In the genomic region with DNA sequence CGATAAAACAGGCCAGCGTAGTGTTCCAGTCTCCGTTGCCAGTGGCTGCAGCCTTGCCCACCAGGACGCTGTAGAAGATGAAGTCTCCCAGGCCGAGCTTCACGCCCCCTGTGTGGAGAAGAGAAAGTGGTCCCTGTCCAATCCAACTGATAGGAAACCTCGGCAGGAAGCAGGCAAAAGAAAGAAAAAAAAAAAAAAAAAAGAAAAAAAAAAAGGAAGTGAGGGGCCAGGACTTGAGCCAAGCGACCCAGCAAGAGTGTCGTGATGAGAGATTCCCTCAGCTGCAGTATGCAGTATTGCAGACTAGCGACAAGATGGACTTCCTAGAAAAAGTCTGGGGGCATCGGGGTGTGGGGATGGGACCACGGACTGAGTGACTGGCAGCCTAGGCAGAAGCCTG, we compare ENCODE assay signal across 24 mouse cellular contexts. TPM values are rescaled to one million over a fixed set of nuclear protein-coding genes. Genes with fewer than 3 reads are reported as not detected.
DNase-seq lines count a peak whose midpoint lies in the region; ATAC-seq and TF ChIP-seq lines count a peak whose summit lies in the region.
"Had no signal": no experiment of that assay in that cellular context is flagged by ENCODE, and none has a peak within 500 bp of the region (broad histone marks: within the 10 kb centered on the region; RNA-seq: fewer than 3 reads in every experiment).

No protein-coding gene starts in this region.

- no peak for TF ChIP-seq RAD21 in MEL (IDR thresholded peaks at IDR 0.05; ENCODE audit: low read depth, low read length)

- no peak for DNase-seq in liver, adult 2 months (ENCODE audit: extremely low read depth, low read depth, low spot score)
- peak; percentile 28 for DNase-seq in MEL (ENCODE audit: low read depth, low spot score)
- no peak for DNase-seq in heart, adult 18-20 months
- DNase-seq: adrenal gland, adult 8-10 months; adrenal gland, postnatal 14 days; adrenal gland, postnatal 36 days; cerebellum, adult 11-12 months; cerebellum, adult 2 months; cerebellum, adult 9-10 months; cerebellum, postnatal 10 days; cerebellum, postnatal 25 days; embryo, embryonic 11 days had no signal

- peak overlapping the region; percentile 58 for H3K4me3 ChIP-seq in liver, adult 2 months (ENCODE audit: insufficient read depth, low read depth, low read length)
- H3K4me3 ChIP-seq in liver, embryonic 12.5 days: no peak overlapping the region
- no peak overlapping the region for H3K4me3 ChIP-seq in MEL (ENCODE audit: control insufficient read depth in 1 of 2, insufficient read depth in 1 of 2, low read depth in 2 of 2, low read length in 2 of 2)
- H3K4me3 ChIP-seq in kidney, embryonic 14.5 days (ENCODE audit: low read length): no peak overlapping the region
- H3K4me3 ChIP-seq: embryonic facial prominence, embryonic 13.5 days; embryonic facial prominence, embryonic 15.5 days; erythroblast, embryonic 14.5 days; forebrain, embryonic 10.5 days; forebrain, embryonic 12.5 days had no signal

- TF ChIP-seq CTCF in liver, adult 2 months (IDR thresholded peaks at IDR 0.05; ENCODE audit: low read depth, low read length): no peak
- TF ChIP-seq CTCF in MEL (IDR thresholded peaks at IDR 0.05 in 2 of 3, conservative IDR thresholded peaks at IDR 0.05 in 1 of 3; ENCODE audit: control insufficient read depth in 1 of 3, insufficient read depth in 1 of 3, low read depth in 2 of 3, low read length in 3 of 3, poor library complexity in 1 of 3, severe bottlenecking in 1 of 3): no peak

- H3K27ac ChIP-seq in liver, adult 2 months (replicated peaks; ENCODE audit: insufficient read depth, low read depth, low read length): peak overlapping the region; percentile 90
- H3K27ac ChIP-seq in liver, embryonic 12.5 days: no peak overlapping the region
- H3K27ac ChIP-seq in MEL (ENCODE audit: control insufficient read depth, low read depth, low read length): no peak overlapping the region
- H3K27ac ChIP-seq in kidney, embryonic 14.5 days (ENCODE audit: low read depth, low read length): no peak overlapping the region
- H3K27ac ChIP-seq: embryonic facial prominence, embryonic 13.5 days; embryonic facial prominence, embryonic 15.5 days; forebrain, embryonic 10.5 days; forebrain, embryonic 12.5 days had no signal

- no peak overlapping the region for H3K4me2 ChIP-seq in liver, embryonic 12.5 days
- H3K4me2 ChIP-seq in kidney, embryonic 14.5 days (replicated peaks; ENCODE audit: low read depth, low read length): no peak overlapping the region
- H3K4me2 ChIP-seq: embryonic facial prominence, embryonic 13.5 days; embryonic facial prominence, embryonic 15.5 days; forebrain, embryonic 12.5 days had no signal

- H3K9ac ChIP-seq in liver, adult 2 months (ENCODE audit: low read depth, low read length): peak overlapping the region; percentile 73
- no peak overlapping the region for H3K9ac ChIP-seq in liver, embryonic 12.5 days
- no peak overlapping the region for H3K9ac ChIP-seq in MEL (ENCODE audit: control insufficient read depth, low read depth, low read length, poor library complexity, severe bottlenecking)
- no peak overlapping the region for H3K9ac ChIP-seq in kidney, embryonic 14.5 days (ENCODE audit: low read depth, low read length)
- H3K9ac ChIP-seq: embryonic facial prominence, embryonic 13.5 days; embryonic facial prominence, embryonic 15.5 days; forebrain, embryonic 12.5 days had no signal

- peaks cover 8% of the 10 kb centered on the region for H3K36me3 ChIP-seq in liver, adult 2 months (ENCODE audit: control insufficient read depth, insufficient read depth, low read length)
- peaks cover 41% of the 10 kb centered on the region for H3K36me3 ChIP-seq in liver, embryonic 12.5 days
- peaks cover 0 to 2% of the 10 kb centered on the region in 2 experiments; a peak in 2 of 4 replicates for H3K36me3 ChIP-seq in MEL (ENCODE audit: control insufficient read depth in 1 of 2, insufficient read depth in 2 of 2, low read length in 2 of 2)
- no peaks in the 10 kb centered on the region for H3K36me3 ChIP-seq in kidney, embryonic 14.5 days (ENCODE audit: control insufficient read depth, insufficient read depth, low read length)
- H3K36me3 ChIP-seq: embryonic facial prominence, embryonic 15.5 days; forebrain, embryonic 10.5 days; forebrain, embryonic 12.5 days had no signal

- H3K4me1 ChIP-seq in liver, adult 2 months (ENCODE audit: control insufficient read depth, insufficient read depth, low read length): peaks cover 27% of the 10 kb centered on the region
- peaks cover 24% of the 10 kb centered on the region for H3K4me1 ChIP-seq in liver, embryonic 12.5 days
- no peaks in the 10 kb centered on the region; a peak in 1 of 4 replicates for H3K4me1 ChIP-seq in MEL (ENCODE audit: control insufficient read depth in 1 of 2, insufficient read depth in 2 of 2, low read length in 2 of 2)
- H3K4me1 ChIP-seq in kidney, embryonic 14.5 days (ENCODE audit: control insufficient read depth, insufficient read depth, low read length): peaks cover 17% of the 10 kb centered on the region

- WGBS in liver, adult 2 months: 56% methylated on average over 12 of the region's 12 CpGs
- WGBS in liver, embryonic 12.5 days (ENCODE audit: insufficient replicate concordance): 61% methylated on average over 12 of the region's 12 CpGs
- 80% methylated on average over 12 of the region's 12 CpGs for WGBS in kidney, embryonic 14.5 days

- H3K9me3 ChIP-seq in liver, embryonic 12.5 days (replicated peaks): peaks cover 4% of the 10 kb centered on the region
- H3K9me3 ChIP-seq in MEL (replicated peaks; ENCODE audit: insufficient read depth, low read length): no peaks in the 10 kb centered on the region
- no peaks in the 10 kb centered on the region for H3K9me3 ChIP-seq in kidney, embryonic 14.5 days (ENCODE audit: control insufficient read depth, low read length)
- H3K9me3 ChIP-seq: embryonic facial prominence, embryonic 13.5 days; embryonic facial prominence, embryonic 15.5 days; forebrain, embryonic 10.5 days; forebrain, embryonic 12.5 days had no signal

- ATAC-seq in liver, embryonic 12.5 days: no peak
- ATAC-seq in common myeloid progenitor, adult 5-6 weeks (replicated peaks; ENCODE audit: low read depth, poor library complexity, severe bottlenecking): 0 out of 2 replicates have a peak, but pooled peaks have one; percentile 6
- ATAC-seq in kidney, embryonic 14.5 days (ENCODE audit: low FRiP score, low TSS enrichment): no peak
- ATAC-seq: activated CD4-positive, CD25-positive, alpha-beta regulatory T cell, adult 4 months; forebrain, embryonic 14.5 days; forebrain, embryonic 16.5 days; Patski had no signal

- peaks cover 11% of the 10 kb centered on the region; the same call in 1 of the 2 replicates for H3K79me2 ChIP-seq in liver, adult 2 months (ENCODE audit: control insufficient read depth, insufficient read depth, low read length)
- no peaks in the 10 kb centered on the region for H3K79me2 ChIP-seq in MEL (ENCODE audit: control insufficient read depth, insufficient read depth, low read length, poor library complexity)

- no peaks in the 10 kb centered on the region for H3K27me3 ChIP-seq in liver, adult 2 months (ENCODE audit: control insufficient read depth, insufficient read depth, low read length)
- no peaks in the 10 kb centered on the region for H3K27me3 ChIP-seq in liver, embryonic 12.5 days (replicated peaks)
- no peaks in the 10 kb centered on the region for H3K27me3 ChIP-seq in MEL (ENCODE audit: control insufficient read depth in 1 of 2, insufficient read depth in 2 of 2, low read length in 2 of 2)
- H3K27me3 ChIP-seq in kidney, embryonic 14.5 days (ENCODE audit: control insufficient read depth, insufficient read depth, low read length): no peaks in the 10 kb centered on the region
- H3K27me3 ChIP-seq: embryonic facial prominence, embryonic 13.5 days; embryonic facial prominence, embryonic 15.5 days; Patski had no signal

- no peak for TF ChIP-seq POLR2A in liver, adult 2 months (IDR thresholded peaks at IDR 0.05; ENCODE audit: extremely low read depth, insufficient read depth, low read length)
- no peak for TF ChIP-seq POLR2A in MEL (IDR thresholded peaks at IDR 0.05; ENCODE audit: control insufficient read depth in 1 of 2, insufficient read depth in 1 of 2, low read depth in 1 of 2, low read length in 2 of 2, poor library complexity in 1 of 2)

- TF ChIP-seq EP300 in MEL (IDR thresholded peaks at IDR 0.05; ENCODE audit: low read depth in 1 of 2, low read length in 2 of 2): no peak

TF ChIP-seq in MEL, 35 proteins besides CTCF, POLR2A, EP300 and RAD21:
- peak; percentile 94 for TF ChIP-seq ZNF384 (IDR thresholded peaks at IDR 0.05; ENCODE audit: low read depth, low read length)
- no peak for TF ChIP-seq KAT2A (conservative IDR thresholded peaks at IDR 0.05; ENCODE audit: low read depth, low read length)

RNA-seq across cellular contexts. Expression of gene Coq8a, which starts 29.5 kb away (rescaled TPM):
- total RNA-seq in liver, adult 2 months (2014; rRNA removed): 137 and 197 TPM in 2 replicates
- 387 and 444 TPM in 2 replicates for polyA plus RNA-seq in liver, adult 2 months (2012; rRNA removed)
- 5.0 and 7.8 TPM in 2 replicates for polyA plus RNA-seq in liver, embryonic 12.5 days (2016; fragmentation: Nextera tagmentation; extraction: Ambion mirVana)
- total RNA-seq in MEL (2012; rRNA removed): 0.95 and 1.5 TPM in 2 replicates
- polyA plus RNA-seq in MEL (2012; ENCODE audit: insufficient read depth in 1 of 2, insufficient read length in 2 of 2, low read depth in 1 of 2, low replicate concordance in 2 of 2, missing spikeins in 1 of 2): 1 to 10 TPM in 1 of 2 experiments, not detected in 1; 2.1 TPM
- 20.9 and 31.6 TPM in 2 replicates for total RNA-seq in common myeloid progenitor, adult 5-6 weeks (2017)
- 1,000 to 10,000 TPM in 1 of 2 experiments, 100 to 1,000 TPM in 1; 974 to 1,043 TPM for total RNA-seq in heart, adult 18-20 months (2021)
- polyA plus RNA-seq in kidney, embryonic 14.5 days (2014; fragmentation: Nextera tagmentation; extraction: Ambion mirVana): 6.0 and 10.4 TPM in 2 replicates

RNA-seq across cellular contexts. Expression of gene Psen2, which starts 34.4 kb away (rescaled TPM):
- total RNA-seq in liver, adult 2 months (2014; rRNA removed): 247 and 256 TPM in 2 replicates
- 711 and 783 TPM in 2 replicates for polyA plus RNA-seq in liver, adult 2 months (2012; rRNA removed)
- 20.9 and 21.3 TPM in 2 replicates for polyA plus RNA-seq in liver, embryonic 12.5 days (2016; fragmentation: Nextera tagmentation; extraction: Ambion mirVana)
- total RNA-seq in MEL (2012; rRNA removed): 37.0 and 39.2 TPM in 2 replicates
- 10 to 100 TPM in 1 of 2 experiments, not detected in 1; 35.0 TPM for polyA plus RNA-seq in MEL (2012; ENCODE audit: insufficient read depth in 1 of 2, insufficient read length in 2 of 2, low read depth in 1 of 2, low replicate concordance in 2 of 2, missing spikeins in 1 of 2)
- total RNA-seq in common myeloid progenitor, adult 5-6 weeks (2017): 20.8 and 24.3 TPM in 2 replicates
- 10 to 100 TPM; 12.1 to 16.3 TPM for total RNA-seq in heart, adult 18-20 months (2021)
- 15.4 and 17.1 TPM in 2 replicates for polyA plus RNA-seq in kidney, embryonic 14.5 days (2014; fragmentation: Nextera tagmentation; extraction: Ambion mirVana)
